Mouse (Mus musculus): ENCODE measurements around the gene Vmn1r21.

GRCm38 (mm10) chr6:57795835-57796234, 54.3 kb downstream of the Vmn1r21 start:
- no peak for TF ChIP-seq CTCF (IDR thresholded peaks at IDR 0.05; ENCODE audit: low read depth, low read length)
- TF ChIP-seq GATA1 (IDR thresholded peaks at IDR 0.05; ENCODE audit: borderline replicate concordance, low read length): no peak
- no peak for TF ChIP-seq GATA2 (IDR thresholded peaks at IDR 0.05; ENCODE audit: borderline replicate concordance, low read depth, low read length)

Data from G1E (cell line).